Mouse (Mus musculus) bone marrow macrophage, adult 2 months (primary cell): ENCODE results near the gene Xab2. TPM values are rescaled to one million over a fixed set of nuclear protein-coding genes. Genes with fewer than 3 reads are reported as not detected.
A peak's percentile ranks its signal among the peaks of the same experiment; 100 is the strongest.

Experiments
- H3K27ac ChIP-seq: 2 replicates; pipeline ENCODE4 v1.5.1; 2012; ENCODE audit warnings: low read depth, low read length; ENCODE audit not compliant: insufficient read depth
- H3K4me1 ChIP-seq: 2 replicates; pipeline ENCODE4 v1.6.1; 2012; ENCODE audit warnings: low read length; ENCODE audit not compliant: control insufficient read depth, insufficient read depth
- H3K4me3 ChIP-seq: 2 replicates; pipeline ENCODE4 v1.5.1; 2012; ENCODE audit warnings: mild to moderate bottlenecking, low read length, moderate library complexity; ENCODE audit not compliant: insufficient read depth
- CTCF ChIP-seq: IDR thresholded peaks from 2 replicates; pipeline ENCODE4 v1.5.1; 2012; ENCODE audit warnings: low read depth, mild to moderate bottlenecking, low read length, moderate library complexity
- POLR2A ChIP-seq: IDR thresholded peaks from 2 replicates; pipeline ENCODE4 v1.6.1; 2012; ENCODE audit warnings: mild to moderate bottlenecking, low read depth, low read length, borderline replicate concordance
- polyA plus RNA-seq: library from polyadenylated mRNA; stranded (reverse); fragments of >200 nt; gene quantifications from 2 replicates; pipeline ENCODE4 v1.2.4, GENCODE M21; 2012; ENCODE audit not compliant: missing spikeins, insufficient read depth, insufficient read length

Gene Xab2
- 32.3 and 36.4 TPM in 2 replicates for polyA plus RNA-seq

DNA sequence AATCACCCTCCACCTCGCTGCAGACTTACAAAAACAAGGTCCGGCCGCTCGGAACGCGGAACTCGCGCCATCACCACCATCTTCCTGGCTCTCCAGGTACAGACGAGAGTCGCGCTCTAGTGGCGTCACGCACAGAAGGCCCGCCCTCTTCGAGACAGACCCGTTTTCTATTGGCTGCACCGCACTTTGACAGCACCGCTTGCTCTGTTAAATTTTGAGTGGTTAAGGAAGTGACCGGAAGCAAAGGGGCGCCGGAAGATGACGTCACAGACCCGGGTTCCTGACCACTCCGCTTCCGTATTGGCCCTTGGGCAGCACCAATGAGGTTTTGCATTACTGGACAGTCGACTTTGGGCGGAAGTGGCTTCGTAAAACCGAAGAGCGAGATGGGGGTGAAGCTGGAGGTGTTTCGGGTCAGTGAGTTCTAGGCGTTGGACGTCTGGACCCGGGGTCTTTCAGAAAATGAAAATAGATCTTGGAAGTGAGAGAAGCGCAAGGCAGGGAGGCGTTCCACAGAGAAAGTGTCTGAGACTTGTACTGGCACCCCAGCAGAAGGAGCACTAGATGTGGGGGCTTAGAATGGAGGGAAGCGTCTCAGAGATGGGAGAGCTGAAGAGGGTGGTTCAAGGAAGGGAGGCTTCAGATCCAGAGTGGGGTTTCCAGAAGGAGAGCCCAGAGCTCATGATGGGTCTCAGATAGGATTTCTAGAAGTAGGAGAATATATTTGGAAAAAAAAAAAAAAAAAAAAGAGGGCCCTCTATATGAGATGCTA is at the start of gene Xab2, which contains the start of gene Pet100:
Xab2 (minus strand) TSS at position 118 of the 772 bp plus-strand sequence.
Pet100 (plus strand) TSS at position 350 of the 772 bp plus-strand sequence.
- Histone ChIP-seq H3K4me3 (peak within 1 kb of the TSS; percentile 82), H3K27ac (no peak within 1 kb of the TSS), H3K4me1 (peaks cover 4% of the 10 kb centered on the region; the same call in 1 of the 2 replicates)
- TF ChIP-seq POLR2A (0 out of 2 replicates have a peak, but pooled peaks have one; percentile 28), CTCF (no peak)

- no peak for TF ChIP-seq CTCF
- TF ChIP-seq POLR2A = no peak
- peaks cover 13% of the 10 kb centered on the region for H3K4me1 ChIP-seq
- H3K27ac ChIP-seq = no peak overlapping the region
- H3K4me3 ChIP-seq = no peak overlapping the region
Measured at GRCm38 (mm10) chr8:3670388-3670787, 49.3 kb upstream of the Xab2 start.

DNA sequence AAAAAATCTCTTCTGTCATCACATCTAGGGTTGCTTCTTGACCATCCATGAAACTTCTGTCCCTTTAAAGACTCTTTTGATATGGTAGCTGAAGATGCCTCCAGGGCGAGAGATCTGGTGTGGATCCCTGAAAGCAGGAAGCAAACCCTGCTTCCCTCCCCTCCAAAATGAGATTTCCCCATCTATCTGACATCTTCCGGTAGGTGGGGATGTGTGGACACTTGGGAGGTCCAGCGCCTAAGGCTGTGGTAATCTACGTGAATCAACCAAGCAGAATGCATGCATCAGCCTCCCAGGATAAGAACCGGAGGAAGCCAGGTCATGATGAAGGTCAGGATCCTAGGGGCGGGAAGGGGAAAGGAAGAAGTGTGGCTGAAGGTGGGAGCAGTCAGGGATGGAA is 44.4 kb upstream of the Xab2 start, which contains the start of gene Mcemp1:
Mcemp1 (plus strand) TSS at position 248 of the 400 bp plus-strand sequence.
- Histone ChIP-seq H3K4me3 (no peak within 1 kb of the TSS; the same call in 1 of the 2 replicates), H3K27ac (peak within 1 kb of the TSS; percentile 71), H3K4me1 (peaks cover 31% of the 10 kb centered on the region)
- TF ChIP-seq POLR2A (no peak), CTCF (no peak)

DNA sequence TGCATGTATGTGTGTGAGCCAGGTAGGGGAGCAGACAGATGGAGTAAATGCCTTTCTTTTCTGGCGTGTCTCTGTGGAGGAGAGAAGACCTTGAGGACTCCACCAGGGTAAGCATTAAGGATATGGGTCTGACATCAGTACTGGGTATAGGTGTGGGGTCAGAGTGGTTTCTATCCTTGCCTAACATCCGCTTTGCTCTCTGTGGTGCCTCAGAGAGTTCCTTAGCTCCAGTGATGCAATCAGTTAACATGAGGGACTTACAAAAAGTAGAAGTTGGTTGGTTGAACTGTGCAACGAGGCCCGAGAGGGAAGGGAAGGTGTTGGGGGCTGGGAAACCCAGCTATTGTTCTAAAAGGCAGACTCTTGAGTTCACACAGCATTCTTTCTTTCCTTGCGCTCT is 43.3 kb upstream of the Xab2 start:
- peak overlapping the region; percentile 71 for H3K27ac ChIP-seq
- no peak for TF ChIP-seq CTCF
- H3K4me3 ChIP-seq = no peak overlapping the region
- peaks cover 38% of the 10 kb centered on the region for H3K4me1 ChIP-seq

DNA sequence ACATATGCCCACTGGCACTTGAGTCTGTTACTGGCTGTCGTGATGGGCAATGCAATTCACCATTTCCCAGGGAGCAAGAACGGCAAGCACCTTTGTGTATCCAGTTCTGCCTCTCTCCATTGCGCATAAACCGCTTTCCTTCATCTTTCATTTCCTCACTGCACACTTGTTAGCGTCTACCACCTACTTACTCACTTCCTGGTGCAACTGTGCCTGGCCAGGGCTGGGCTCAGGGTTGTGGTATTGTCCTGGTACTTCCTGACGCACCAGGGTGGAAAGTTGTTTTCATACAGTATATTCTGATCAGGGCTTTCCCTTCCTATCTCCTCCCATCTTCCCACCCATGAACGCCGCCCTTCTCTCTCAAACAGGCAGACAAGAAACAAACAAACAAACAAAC is 39.8 kb upstream of the Xab2 start:
- TF ChIP-seq CTCF = no peak
- peaks cover 48% of the 10 kb centered on the region for H3K4me1 ChIP-seq
- peak overlapping the region; percentile 5; the same call in 1 of the 2 replicates for H3K27ac ChIP-seq
- no peak overlapping the region for H3K4me3 ChIP-seq

DNA sequence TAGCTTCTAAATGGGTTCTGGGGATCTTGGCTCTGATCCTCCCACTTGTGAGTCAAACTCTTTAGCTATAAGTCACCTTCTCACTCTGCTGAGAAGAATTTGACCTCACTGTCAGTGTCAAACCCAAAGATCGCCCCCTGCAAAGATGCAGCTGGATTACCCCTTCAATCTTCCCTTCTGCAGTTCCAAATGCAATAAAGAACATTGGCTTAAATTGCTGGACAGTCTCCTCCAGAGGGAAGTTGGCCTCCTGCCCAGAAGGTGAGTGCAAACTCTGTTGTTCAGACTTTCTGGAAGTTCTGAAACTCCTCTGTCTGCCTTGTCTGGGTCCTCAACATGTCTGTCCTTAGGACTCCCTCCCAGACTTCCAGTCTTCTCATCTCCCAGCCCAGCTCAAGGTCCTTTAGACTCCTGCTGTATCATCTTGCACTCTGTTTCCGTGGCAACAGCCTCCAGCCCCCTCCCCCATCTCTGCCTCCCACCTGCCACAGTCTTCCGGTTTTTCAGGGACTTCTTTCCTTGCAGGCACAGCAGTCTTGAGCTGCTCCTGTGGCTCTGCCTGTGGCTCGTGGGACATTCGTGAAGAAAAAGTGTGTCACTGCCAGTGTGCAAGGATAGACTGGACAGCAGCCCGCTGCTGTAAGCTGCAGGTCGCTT is 35.7 kb upstream of the Xab2 start:
- peaks cover 34% of the 10 kb centered on the region for H3K4me1 ChIP-seq
- TF ChIP-seq CTCF (no peak), POLR2A (no peak)
- H3K4me3 ChIP-seq = no peak overlapping the region
- no peak overlapping the region for H3K27ac ChIP-seq

- Histone ChIP-seq H3K4me1 (peaks cover 24% of the 10 kb centered on the region), H3K27ac (no peak within 1 kb of the TSS)
- TF ChIP-seq CTCF (no peak), POLR2A (no peak)
Measured at GRCm38 (mm10) chr8:3655526-3655925, 34.4 kb upstream of the Xab2 start, which contains the start of gene Retn. Gene Retn (plus strand): TSS chr8:3655770.

DNA sequence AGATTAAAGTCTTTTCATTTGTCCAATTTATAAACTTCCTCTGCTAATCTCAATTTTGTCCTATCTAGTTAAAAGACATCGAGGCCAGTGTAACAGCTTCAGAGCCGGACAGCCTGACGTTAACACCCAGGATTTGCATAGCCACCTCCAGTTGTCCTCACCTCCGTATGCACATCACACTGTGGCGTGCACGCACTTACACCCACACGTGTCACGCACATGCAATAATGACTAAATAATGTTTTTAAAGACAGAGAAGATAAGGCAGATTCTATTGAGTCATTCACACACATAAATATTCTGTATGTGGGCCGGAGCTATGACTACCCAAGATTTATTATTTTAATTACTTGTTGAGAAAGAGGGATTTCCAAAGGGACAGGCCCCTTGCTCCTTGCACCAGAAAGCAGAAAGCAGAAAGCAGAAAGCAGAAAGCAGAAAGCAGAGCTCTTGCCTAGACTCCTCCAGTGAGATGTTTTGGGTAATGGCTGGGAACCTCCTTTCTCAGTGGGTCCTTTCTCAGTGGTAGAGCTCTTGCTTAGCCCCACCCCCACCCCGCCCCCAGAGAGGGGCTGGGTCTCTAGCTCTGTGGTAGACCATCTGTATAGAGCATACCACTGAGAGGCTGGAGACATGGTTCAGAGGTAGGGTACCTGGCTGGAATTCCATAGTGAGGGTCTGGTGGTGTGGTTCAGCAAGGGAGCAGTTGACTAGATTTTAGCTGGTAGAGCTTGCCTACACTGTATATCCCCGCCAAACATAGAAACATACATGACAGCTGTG is 33.8 kb upstream of the Xab2 start:
- Histone ChIP-seq H3K4me1 (peaks cover 19% of the 10 kb centered on the region), H3K27ac (no peak overlapping the region), H3K4me3 (no peak overlapping the region)
- no peak for TF ChIP-seq POLR2A
- no peak for TF ChIP-seq CTCF

More at GRCm38 (mm10) chr8:3655526-3655925, 34.4 kb upstream of the Xab2 start, which contains the start of gene Retn:
- no peak within 1 kb of the TSS for H3K4me3 ChIP-seq

DNA sequence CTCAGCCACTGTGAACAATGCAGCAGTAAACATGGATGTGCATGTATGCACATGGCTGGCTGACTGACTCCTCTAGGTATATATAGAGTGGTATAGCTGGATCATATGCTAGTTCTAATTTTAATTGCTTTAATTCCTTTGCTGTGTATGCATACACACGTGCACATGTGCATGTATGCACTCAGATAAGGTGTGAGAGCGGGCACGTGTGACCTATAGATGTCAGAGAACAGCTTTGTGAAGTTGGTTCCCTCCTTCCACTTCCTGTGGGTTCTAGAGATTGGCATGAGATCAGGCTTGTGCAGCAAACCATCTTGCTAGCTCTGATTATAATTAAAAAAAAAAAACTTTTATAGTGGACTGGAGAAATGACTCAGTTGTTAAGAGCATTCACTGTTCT is 31.7 kb upstream of the Xab2 start:
- H3K27ac ChIP-seq = no peak overlapping the region
- no peak overlapping the region for H3K4me3 ChIP-seq
- no peak for TF ChIP-seq POLR2A
- TF ChIP-seq CTCF = no peak
- peaks cover 17% of the 10 kb centered on the region for H3K4me1 ChIP-seq

GRCm38 (mm10) chr8:3648990-3649389 is 27.9 kb upstream of the Xab2 start:
- H3K4me3 ChIP-seq = peak overlapping the region; percentile 55
- no peak for TF ChIP-seq POLR2A
- no peak for TF ChIP-seq CTCF

More at GRCm38 (mm10) chr8:3648990-3649389, 27.9 kb upstream of the Xab2 start:
- Histone ChIP-seq H3K27ac (peak overlapping the region; percentile 96), H3K4me1 (peaks cover 35% of the 10 kb centered on the region)
